Mouse (Mus musculus) testis, adult 2 months (tissue): ENCODE results near the gene Cenpx.

ENCODE experiments used
- CTCF ChIP-seq: fragments of 200-500 bp; IDR thresholded peaks from 2 replicates; pipeline ENCODE4 v1.5.1; 2012; ENCODE audit warnings: low read depth, mild to moderate bottlenecking, inconsistent platforms, low read length, moderate library complexity; ENCODE audit not compliant: control insufficient read depth, insufficient read depth, insufficient replicate concordance
- POLR2A ChIP-seq: fragments of 200-500 bp; IDR thresholded peaks from 2 replicates; pipeline ENCODE4 v1.6.1; 2012; ENCODE audit warnings: low read depth, mild to moderate bottlenecking, inconsistent platforms, low read length, moderate library complexity; ENCODE audit not compliant: control insufficient read depth

DNA sequence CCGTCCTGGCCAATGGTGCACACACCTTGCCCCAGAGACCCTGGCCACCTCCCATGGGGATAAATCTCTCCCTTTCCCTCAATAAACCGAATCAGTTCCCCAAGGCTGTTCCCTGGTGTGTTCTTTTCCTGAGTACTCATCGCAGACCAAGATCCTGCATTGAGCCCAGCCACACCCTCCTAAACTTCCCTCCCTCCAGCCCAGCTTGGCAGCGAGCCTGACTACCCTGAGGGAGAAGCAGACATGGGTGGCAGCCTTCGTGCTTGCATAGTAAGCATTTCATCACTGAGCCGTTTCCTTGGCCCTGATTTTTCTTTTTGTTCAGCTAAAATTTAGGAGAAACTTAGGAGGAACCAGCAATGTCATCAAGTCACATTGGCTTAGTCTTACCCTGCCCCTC, 20.0 kb upstream of the Cenpx start:
- no peak for TF ChIP-seq POLR2A
- TF ChIP-seq CTCF = no peak
